Mouse (Mus musculus) cortical plate, adult 2 months (tissue): ENCODE results near the gene Chtf18. TPM values are rescaled to one million over a fixed set of nuclear protein-coding genes. Genes with fewer than 3 reads are reported as not detected.

Experiments
- H3K27ac ChIP-seq: fragments of 200-500 bp; 2 replicates; pipeline ENCODE4 v1.5.1; 2012; ENCODE audit warnings: low read length, control low read depth, inconsistent platforms; ENCODE audit not compliant: insufficient read depth
- H3K4me1 ChIP-seq: fragments of 200-500 bp; 2 replicates; pipeline ENCODE4 v1.6.1; 2011; ENCODE audit warnings: low read length; ENCODE audit not compliant: control insufficient read depth, insufficient read depth
- H3K4me3 ChIP-seq: fragments of 200-500 bp; 2 replicates; pipeline ENCODE4 v1.5.1; 2011; ENCODE audit warnings: mild to moderate bottlenecking, low read length, control low read depth; ENCODE audit not compliant: insufficient read depth
- CTCF ChIP-seq: fragments of 200-500 bp; IDR thresholded peaks from 2 replicates; pipeline ENCODE4 v1.5.1; 2011; ENCODE audit warnings: mild to moderate bottlenecking, control low read depth, low read length; ENCODE audit not compliant: insufficient read depth; ENCODE audit errors: extremely low read depth
- POLR2A ChIP-seq: fragments of 200-500 bp; IDR thresholded peaks from 2 replicates; pipeline ENCODE4 v1.6.1; 2011; ENCODE audit warnings: mild to moderate bottlenecking, low read length, control low read depth; ENCODE audit not compliant: insufficient read depth; ENCODE audit errors: extremely low read depth
- polyA plus RNA-seq: library from polyadenylated mRNA; depleted of rRNA; stranded (reverse); fragments of >200 nt; gene quantifications from 2 replicates; pipeline ENCODE4 v1.2.3, GENCODE M21; 2012; rRNA removed

Chtf18 gene
- polyA plus RNA-seq, 1 experiment, result 2.3 TPM

- Histone ChIP-seq H3K27ac (no peak overlapping the region), H3K4me3 (no peak overlapping the region), H3K4me1 (no peaks in the 10 kb centered on the region)
- TF ChIP-seq POLR2A (no peak), CTCF (no peak)
Measured at GRCm38 (mm10) chr17:25681636-25682035, 45.6 kb downstream of the Chtf18 start.

- TF ChIP-seq CTCF, result no peak
- no peak for TF ChIP-seq POLR2A
Measured at GRCm38 (mm10) chr17:25679818-25680217, 47.4 kb downstream of the Chtf18 start.

DNA sequence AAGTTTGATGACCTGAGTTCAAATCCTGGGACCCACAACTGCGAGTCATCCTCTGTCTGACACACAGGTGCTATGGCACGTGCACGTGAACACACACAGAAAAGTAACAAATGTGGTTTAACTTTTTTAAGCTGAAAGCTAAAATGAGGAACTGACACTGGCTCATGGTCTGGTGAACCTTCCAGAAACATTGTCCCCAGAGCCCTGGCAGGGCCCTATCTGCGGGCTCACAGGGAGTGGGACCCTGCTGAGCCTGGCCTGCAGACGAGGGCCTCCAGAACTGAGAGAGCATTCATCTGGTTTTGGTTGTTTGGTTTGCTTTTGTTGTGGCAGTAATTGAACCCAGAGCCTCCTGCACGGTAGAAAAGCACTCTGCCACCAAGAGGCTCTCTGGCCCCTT lies 49.2 kb downstream of the Chtf18 start:
- TF ChIP-seq CTCF (no peak), POLR2A (no peak)
- no peak overlapping the region for H3K4me3 ChIP-seq
- no peak overlapping the region for H3K27ac ChIP-seq
- no peaks in the 10 kb centered on the region for H3K4me1 ChIP-seq

More at GRCm38 (mm10) chr17:25679818-25680217, 47.4 kb downstream of the Chtf18 start:
- H3K4me1 ChIP-seq, result no peaks in the 10 kb centered on the region
- H3K27ac ChIP-seq, result no peak overlapping the region
- H3K4me3 ChIP-seq, result no peak overlapping the region

DNA sequence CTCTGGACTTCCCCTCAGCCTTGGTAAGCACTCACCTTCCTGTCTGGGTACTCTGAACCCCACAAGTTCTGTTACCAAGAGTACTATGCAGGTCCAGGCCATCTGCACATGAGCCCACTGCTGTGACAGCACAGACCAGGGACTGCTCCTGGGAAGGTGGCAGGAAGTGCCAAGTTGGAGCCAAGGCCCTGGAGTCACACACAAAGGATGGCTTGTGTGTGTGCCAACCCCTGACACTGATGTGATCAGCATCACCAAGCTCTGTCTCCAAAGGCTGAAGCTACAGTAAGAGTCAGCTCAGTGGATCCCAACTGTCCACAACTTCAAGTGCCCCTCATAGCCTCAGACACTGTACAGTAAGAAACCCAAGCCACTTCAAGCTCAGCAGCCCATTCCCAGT lies 54.2 kb downstream of the Chtf18 start:
- no peak overlapping the region for H3K4me3 ChIP-seq
- no peak overlapping the region for H3K27ac ChIP-seq
- 0 out of 2 replicates have a peak, but pooled peaks cover 1% of the 10 kb centered on the region for H3K4me1 ChIP-seq
- no peak for TF ChIP-seq CTCF
- no peak for TF ChIP-seq POLR2A

Other genes starting within 250 kb of the Chtf18 start
- 0.10 and 0.11 TPM in 2 replicates for gene Sstr5, start 230.1 kb downstream of the Chtf18 start, polyA plus RNA-seq
- 42.5 and 51.6 TPM in 2 replicates for gene Sox8, start 156.7 kb downstream of the Chtf18 start, polyA plus RNA-seq
- 17.2 and 17.9 TPM in 2 replicates for gene Lmf1, start 148.3 kb downstream of the Chtf18 start, polyA plus RNA-seq
- gene Gng13, start 10.2 kb downstream of the Chtf18 start, polyA plus RNA-seq, result 438 and 442 TPM in 2 replicates
- gene Rpusd1, start 251 bp upstream of the Chtf18 start, polyA plus RNA-seq, result 129 and 142 TPM in 2 replicates
- gene Mslnl, start 8.6 kb upstream of the Chtf18 start, polyA plus RNA-seq, result 0.77 and 1.0 TPM in 2 replicates
- gene Msln, start 27.0 kb upstream of the Chtf18 start, polyA plus RNA-seq, result 2.3 and 3.0 TPM in 2 replicates
- 39.4 and 41.9 TPM in 2 replicates for gene Narfl, start 46.4 kb upstream of the Chtf18 start, polyA plus RNA-seq
- 230 and 253 TPM in 2 replicates for gene Haghl, start 58.3 kb upstream of the Chtf18 start, polyA plus RNA-seq
- 0.17 and 0.52 TPM in 2 replicates for gene Ccdc78, start 59.2 kb upstream of the Chtf18 start, polyA plus RNA-seq
- 152 and 159 TPM in 2 replicates for gene Fam173a, start 65.5 kb upstream of the Chtf18 start, polyA plus RNA-seq
- 2.3 and 4.0 TPM in 2 replicates for gene AC134908.4, start 68.2 kb upstream of the Chtf18 start, polyA plus RNA-seq
- gene Metrn, start 69.7 kb upstream of the Chtf18 start, polyA plus RNA-seq, result 134 and 141 TPM in 2 replicates
- 670 and 731 TPM in 2 replicates for gene Fbxl16, start 81.7 kb upstream of the Chtf18 start, polyA plus RNA-seq
- gene Wdr24, start 96.2 kb upstream of the Chtf18 start, polyA plus RNA-seq, result 36.4 and 40.0 TPM in 2 replicates
- 55.6 and 58.1 TPM in 2 replicates for gene Jmjd8, start 101.4 kb upstream of the Chtf18 start, polyA plus RNA-seq
- gene Stub1, start 106.0 kb upstream of the Chtf18 start, polyA plus RNA-seq, result 284 and 299 TPM in 2 replicates
- 109 and 118 TPM in 2 replicates for gene Rhbdl1, start 109.9 kb upstream of the Chtf18 start, polyA plus RNA-seq
- 40.8 and 45.0 TPM in 2 replicates for gene Gm20683, start 114.3 kb upstream of the Chtf18 start, polyA plus RNA-seq
- gene Rhot2, start 117.4 kb upstream of the Chtf18 start, polyA plus RNA-seq, result 108 and 119 TPM in 2 replicates
- 38.2 and 48.5 TPM in 2 replicates for gene Wdr90, start 134.1 kb upstream of the Chtf18 start, polyA plus RNA-seq
- 29.2 and 29.9 TPM in 2 replicates for gene Mcrip2, start 141.3 kb upstream of the Chtf18 start, polyA plus RNA-seq
- gene Mettl26, start 147.7 kb upstream of the Chtf18 start, polyA plus RNA-seq, result 76.5 and 79.2 TPM in 2 replicates
- gene Wfikkn1, start 153.4 kb upstream of the Chtf18 start, polyA plus RNA-seq, result 0.26 and 0.61 TPM in 2 replicates
- gene Rab40c, start 192.3 kb upstream of the Chtf18 start, polyA plus RNA-seq, result 68.9 and 71.1 TPM in 2 replicates
- 156 and 159 TPM in 2 replicates for gene Pigq, start 217.5 kb upstream of the Chtf18 start, polyA plus RNA-seq
- gene Nhlrc4, start 217.5 kb upstream of the Chtf18 start, polyA plus RNA-seq, result 1.1 and 1.9 TPM in 2 replicates
- gene A930017K11Rik, start 225.1 kb upstream of the Chtf18 start, polyA plus RNA-seq, result 0.79 and 0.92 TPM in 2 replicates